Mouse (Mus musculus): ENCODE measurements at regions not wholly inside any gene's neighbourhood (a gene's known extent, or its start where the extent isn't known, plus 50 kb on each side); places are given as distances from the start of the nearest gene placed in this dataset.

GRCm38 (mm10) chr16:22743461-22743860 lies 67.9 kb downstream of the Crygs start:
- TF ChIP-seq POLR2A (IDR thresholded peaks at IDR 0.05; ENCODE audit: borderline replicate concordance, insufficient read depth, low read length) (no peak), CTCF (IDR thresholded peaks at IDR 0.05; ENCODE audit: borderline replicate concordance, insufficient read depth, low read depth, low read length) (no peak)
